Mouse (Mus musculus) NIH3T3 (cell line): ENCODE data around the gene Wfdc15b.

Experiments used
- DNase-seq: peaks from one replicate; pipeline ENCODE4 v3.0.0-alpha.2; 2012; ENCODE audit warnings: low read depth

Wfdc15b gene

DNA sequence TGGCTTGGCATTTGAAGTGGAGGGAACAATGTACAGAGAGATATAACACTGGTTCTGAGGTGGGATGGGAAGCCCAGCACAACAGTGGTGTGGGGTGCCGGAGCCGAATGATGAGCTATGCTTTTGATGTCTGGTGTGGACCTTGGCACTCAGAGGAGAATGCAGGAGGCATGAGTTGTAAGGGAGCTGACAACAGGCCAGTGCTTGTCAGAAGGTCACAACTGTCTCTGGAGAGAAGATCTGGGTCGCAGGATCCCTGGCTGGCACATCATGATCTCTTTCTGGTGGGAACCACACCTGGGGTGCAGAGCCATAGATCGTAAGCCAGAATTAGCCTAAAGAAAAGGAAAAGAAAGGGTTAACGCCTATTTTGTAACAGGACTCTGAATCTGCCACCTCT lies 43.6 kb downstream of the Wfdc15b start:
- no peak for DNase-seq

DNA sequence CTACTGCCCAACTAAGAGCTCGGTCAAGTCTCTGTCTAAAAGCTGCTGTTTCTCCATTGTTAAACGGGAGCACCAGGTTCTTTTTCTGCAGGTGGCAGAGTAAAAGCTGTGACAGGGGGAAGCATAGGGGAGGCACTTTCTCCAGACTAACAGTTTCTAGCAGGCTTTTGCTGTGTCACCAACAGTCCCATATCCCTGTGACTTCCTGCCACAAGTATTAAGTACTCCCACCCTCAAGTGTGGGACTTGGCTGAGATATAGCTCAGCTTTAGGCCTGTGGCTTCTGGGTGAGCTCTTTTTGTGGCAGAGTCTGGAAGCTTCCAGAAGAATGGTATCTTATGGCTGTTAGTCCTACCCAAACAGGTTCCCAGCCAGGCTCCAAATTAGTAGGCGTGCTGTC lies 45.6 kb downstream of the Wfdc15b start:
- DNase-seq, result no peak

DNA sequence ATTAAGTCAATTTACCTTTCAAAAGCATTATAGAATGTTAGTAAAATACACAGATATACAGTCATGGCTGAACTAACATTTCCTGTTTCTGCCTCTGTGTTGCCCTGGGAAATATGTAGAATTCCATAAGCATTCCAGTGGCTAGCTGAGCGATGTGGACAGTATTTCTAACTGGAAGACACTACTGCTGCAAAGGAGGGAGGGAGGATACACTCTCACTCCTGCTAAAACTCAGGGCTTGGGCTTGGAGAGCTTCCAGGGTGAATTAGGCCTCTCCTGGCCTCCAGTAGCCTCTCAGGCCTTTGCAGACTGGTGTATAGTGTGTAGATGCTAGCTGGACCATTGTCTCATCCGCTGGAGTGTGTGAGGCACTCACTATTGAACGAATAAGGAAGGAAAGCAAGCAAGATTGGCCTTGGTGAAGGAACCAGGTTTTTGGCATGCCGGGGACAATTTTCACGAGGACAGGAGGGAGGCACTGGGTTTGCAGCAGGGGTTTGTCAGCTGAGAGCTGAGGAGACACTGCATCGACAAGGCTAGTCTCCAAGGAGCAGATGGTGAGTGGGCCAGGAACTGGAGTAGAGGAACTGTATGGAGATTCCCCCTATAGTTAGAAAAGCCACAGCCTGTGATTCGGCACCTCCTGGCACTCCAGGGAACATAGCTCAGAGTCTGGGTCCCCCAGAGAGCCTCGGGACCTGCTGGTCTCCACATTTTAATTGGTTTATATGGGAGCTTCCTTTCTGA lies 46.6 kb downstream of the Wfdc15b start:
- peak; percentile 79 for DNase-seq

DNA sequence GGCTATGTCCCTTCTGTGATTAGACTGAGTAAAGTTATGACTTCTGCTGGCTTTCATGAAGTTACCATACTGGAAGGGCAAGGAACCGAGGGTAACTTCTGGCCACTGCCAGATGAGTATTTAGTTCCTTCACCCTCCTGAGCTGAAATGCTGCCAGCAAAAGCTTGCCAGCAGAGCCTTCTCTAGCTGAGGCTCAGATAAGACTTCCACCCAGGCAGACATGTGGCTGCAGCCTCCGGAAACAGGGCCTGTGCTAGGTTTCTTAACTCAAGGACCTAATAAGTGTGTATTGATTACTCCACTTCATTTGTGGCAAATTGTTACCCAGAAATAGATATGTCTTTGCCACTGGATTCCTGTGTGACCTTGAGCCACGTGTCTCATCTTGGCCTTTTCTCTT lies 48.1 kb downstream of the Wfdc15b start:
- peak; percentile 26 for DNase-seq

DNA sequence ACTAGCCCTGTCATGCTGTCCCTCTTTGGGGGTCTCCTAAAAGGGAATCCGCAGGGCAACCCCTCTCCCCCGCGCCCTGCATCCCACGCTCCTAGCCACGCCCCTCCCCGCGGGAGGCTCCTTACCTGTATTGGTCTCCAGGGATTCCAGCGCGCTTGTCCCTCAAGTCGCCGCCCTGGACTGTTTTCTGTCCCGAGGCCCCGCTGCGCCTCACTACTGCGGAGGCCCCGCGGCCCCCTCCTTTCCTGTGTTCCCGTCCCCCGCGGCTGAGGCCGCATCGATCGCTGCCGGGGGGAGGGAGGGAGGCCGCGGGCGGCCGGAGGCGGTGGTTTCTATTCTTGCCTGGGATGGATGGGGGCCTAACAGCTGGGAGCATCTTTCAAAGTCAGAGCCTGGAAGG lies 50.6 kb downstream of the Wfdc15b start, which contains the start of gene Kcns1:
TSS of gene Kcns1 (minus strand) at position 212 of the 400 bp plus-strand sequence.
- no peak for DNase-seq

DNA sequence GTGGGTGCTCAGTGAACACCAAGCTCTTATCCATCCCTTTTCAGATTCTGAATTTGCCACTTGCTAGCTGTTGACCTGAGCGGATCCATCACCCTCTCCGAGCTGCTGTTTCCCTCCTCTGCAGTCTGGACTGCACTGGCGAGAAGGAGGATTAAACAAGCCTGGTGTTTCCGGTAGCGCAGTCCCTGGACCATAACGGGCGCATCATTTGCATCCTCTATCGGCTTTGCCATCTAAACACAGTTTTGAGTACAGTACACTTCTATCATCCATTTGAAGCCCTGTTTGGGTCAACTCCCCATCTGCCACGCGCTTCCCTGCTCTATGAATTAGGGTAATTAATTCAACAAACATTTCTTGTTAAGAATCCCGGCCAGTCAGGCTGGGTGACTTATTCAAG lies 51.1 kb downstream of the Wfdc15b start:
- no peak for DNase-seq

DNA sequence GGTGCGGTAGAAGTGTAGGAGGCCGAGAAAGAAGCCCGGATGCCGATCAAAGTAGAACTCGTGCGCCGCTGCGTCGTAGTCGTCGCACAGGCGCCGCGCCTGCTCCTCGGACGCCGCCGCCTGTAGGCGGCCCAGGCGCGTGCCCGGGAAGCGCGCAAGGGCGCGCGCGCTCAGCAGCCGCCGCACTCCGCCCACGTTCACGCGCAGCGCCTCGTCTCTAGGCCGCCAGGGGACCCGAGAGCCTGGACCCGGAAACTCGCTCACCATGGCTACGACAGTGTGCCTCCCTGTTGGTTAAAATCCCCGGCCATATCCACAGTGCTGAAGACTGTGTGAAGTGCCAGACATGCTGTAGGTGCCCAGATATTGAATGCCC lies 52.9 kb downstream of the Wfdc15b start:
- no peak for DNase-seq

DNA sequence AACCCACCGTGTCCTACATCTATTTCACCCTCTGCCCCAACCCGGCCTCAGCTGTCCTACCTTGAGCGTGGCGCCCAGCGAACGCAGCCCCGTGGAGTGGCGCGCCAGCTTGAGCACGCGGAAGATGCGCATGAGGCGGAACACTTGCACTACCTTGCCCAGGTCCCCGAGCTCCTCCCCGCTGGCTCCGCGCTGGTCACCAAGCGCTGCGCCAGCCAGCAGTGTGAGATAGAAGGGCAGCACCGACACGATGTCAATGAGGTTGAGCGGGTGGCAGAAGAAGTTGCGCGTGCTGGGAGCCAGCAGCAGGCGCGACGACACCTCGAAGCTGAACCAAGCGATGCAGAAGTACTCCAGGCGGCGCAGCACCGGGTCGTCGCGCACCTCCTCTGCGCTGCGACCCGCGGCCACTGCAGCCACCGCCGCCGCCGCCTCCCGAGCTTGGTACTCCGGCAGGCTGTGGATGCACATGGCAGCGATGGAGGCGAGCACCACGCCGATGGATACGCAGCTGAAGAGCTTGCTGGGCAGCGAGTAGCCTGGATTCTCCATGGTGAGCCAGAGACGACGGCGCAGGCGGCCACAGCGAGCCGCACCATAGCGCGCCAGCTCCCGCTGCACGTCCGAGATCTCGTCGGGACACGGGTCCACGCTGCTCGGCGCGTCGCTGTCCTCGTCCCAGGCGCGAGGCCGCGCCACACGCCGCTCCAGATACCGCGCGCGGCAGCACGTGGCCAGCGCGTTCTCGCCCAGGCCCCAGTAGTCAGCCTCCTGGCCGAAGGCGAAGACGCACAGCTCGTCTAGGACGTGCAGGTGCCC lies 53.5 kb downstream of the Wfdc15b start:
- no peak for DNase-seq

DNA sequence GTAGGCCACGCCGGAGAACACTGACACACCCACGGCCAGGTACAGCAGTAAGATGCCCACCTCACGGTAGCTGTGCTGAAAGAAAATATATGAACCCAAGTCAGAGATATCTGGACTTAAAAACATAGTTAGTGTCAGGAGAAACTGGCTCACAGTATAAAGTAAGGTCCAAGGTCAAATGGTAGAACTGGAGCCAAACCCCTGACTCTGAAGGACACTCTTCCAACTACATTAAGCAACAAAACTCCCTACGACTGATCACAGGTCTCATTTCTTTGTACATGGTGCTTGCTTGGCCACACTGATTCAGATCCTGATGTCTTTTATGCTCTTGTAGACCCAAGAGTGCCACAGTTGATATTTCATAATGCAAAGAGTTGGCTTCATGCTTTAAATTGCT lies 56.5 kb downstream of the Wfdc15b start:
- no peak for DNase-seq
